Mouse (Mus musculus): Measurements from ENCODE around the gene Gm20388. TPM values are rescaled to one million over a fixed set of nuclear protein-coding genes. Genes with fewer than 3 reads are reported as not detected.
A peak's percentile ranks its signal among the peaks of the same experiment; 100 is the strongest.
"Not testable (repeated sequence)": the region's sequence is repeated elsewhere in the genome, so short reads cannot be mapped to it uniquely, and the experiment has no call there.

Gm20388 gene
- total RNA-seq, 1 experiment from 2014 or later, result 18.4 TPM

GRCm38 (mm10) chr8:123235520-123236497 lies 3325.2 kb downstream of the Gm20388 start, which contains the start of gene Spata2l:
Gene Spata2l (minus strand): TSS chr8:123236233.
- ATAC-seq (replicated peaks in 1 of 2; ENCODE audit: insufficient read depth in 1 of 2, low FRiP score in 2 of 2, low TSS enrichment in 1 of 2, low read depth in 1 of 2, poor library complexity in 2 of 2, severe bottlenecking in 2 of 2), result peak; percentile 95 to 96

GRCm38 (mm10) chr8:123239398-123239797 lies 3328.8 kb downstream of the Gm20388 start:
- no peak for ATAC-seq (replicated peaks in 1 of 2; ENCODE audit: insufficient read depth in 1 of 2, low FRiP score in 2 of 2, low TSS enrichment in 1 of 2, low read depth in 1 of 2, poor library complexity in 2 of 2, severe bottlenecking in 2 of 2)

- ATAC-seq (replicated peaks in 1 of 2; ENCODE audit: insufficient read depth in 1 of 2, low FRiP score in 2 of 2, low TSS enrichment in 1 of 2, low read depth in 1 of 2, poor library complexity in 2 of 2, severe bottlenecking in 2 of 2), result no peak
These were observed 3331.7 kb downstream of the Gm20388 start for GRCm38 (mm10) chr8:123242107-123242923.

- ATAC-seq (replicated peaks in 1 of 2; ENCODE audit: insufficient read depth in 1 of 2, low FRiP score in 2 of 2, low TSS enrichment in 1 of 2, low read depth in 1 of 2, poor library complexity in 2 of 2, severe bottlenecking in 2 of 2), result no peak
These were observed 3332.4 kb downstream of the Gm20388 start for GRCm38 (mm10) chr8:123243053-123243452.

GRCm38 (mm10) chr8:123244382-123244781 lies 3333.7 kb downstream of the Gm20388 start:
- no peak for ATAC-seq (replicated peaks in 1 of 2; ENCODE audit: insufficient read depth in 1 of 2, low FRiP score in 2 of 2, low TSS enrichment in 1 of 2, low read depth in 1 of 2, poor library complexity in 2 of 2, severe bottlenecking in 2 of 2)

- ATAC-seq (replicated peaks in 1 of 2; ENCODE audit: insufficient read depth in 1 of 2, low FRiP score in 2 of 2, low TSS enrichment in 1 of 2, low read depth in 1 of 2, poor library complexity in 2 of 2, severe bottlenecking in 2 of 2), result no peak
These were observed 3334.9 kb downstream of the Gm20388 start for GRCm38 (mm10) chr8:123245543-123245942.

- ATAC-seq (replicated peaks in 1 of 2; ENCODE audit: insufficient read depth in 1 of 2, low FRiP score in 2 of 2, low TSS enrichment in 1 of 2, low read depth in 1 of 2, poor library complexity in 2 of 2, severe bottlenecking in 2 of 2), result no peak
These were observed 3337.1 kb downstream of the Gm20388 start for GRCm38 (mm10) chr8:123247748-123248147.

- no peak for ATAC-seq (replicated peaks in 1 of 2; ENCODE audit: insufficient read depth in 1 of 2, low FRiP score in 2 of 2, low TSS enrichment in 1 of 2, low read depth in 1 of 2, poor library complexity in 2 of 2, severe bottlenecking in 2 of 2)
These were observed 3338.0 kb downstream of the Gm20388 start for GRCm38 (mm10) chr8:123248596-123248995.

GRCm38 (mm10) chr8:123250940-123251339 lies 3340.3 kb downstream of the Gm20388 start:
- no peak for ATAC-seq (replicated peaks in 1 of 2; ENCODE audit: insufficient read depth in 1 of 2, low FRiP score in 2 of 2, low TSS enrichment in 1 of 2, low read depth in 1 of 2, poor library complexity in 2 of 2, severe bottlenecking in 2 of 2)

- ATAC-seq (replicated peaks in 1 of 2; ENCODE audit: insufficient read depth in 1 of 2, low FRiP score in 2 of 2, low TSS enrichment in 1 of 2, low read depth in 1 of 2, poor library complexity in 2 of 2, severe bottlenecking in 2 of 2), result no peak
These were observed 3342.3 kb downstream of the Gm20388 start for GRCm38 (mm10) chr8:123252925-123253324.

GRCm38 (mm10) chr8:123253451-123254098 lies 3342.9 kb downstream of the Gm20388 start:
- ATAC-seq (replicated peaks in 1 of 2; ENCODE audit: insufficient read depth in 1 of 2, low FRiP score in 2 of 2, low TSS enrichment in 1 of 2, low read depth in 1 of 2, poor library complexity in 2 of 2, severe bottlenecking in 2 of 2), result no peak

- ATAC-seq (replicated peaks in 1 of 2; ENCODE audit: insufficient read depth in 1 of 2, low FRiP score in 2 of 2, low TSS enrichment in 1 of 2, low read depth in 1 of 2, poor library complexity in 2 of 2, severe bottlenecking in 2 of 2), result peak; percentile 79 to 89
These were observed 3343.7 kb downstream of the Gm20388 start, which contains the start of the genes Zfp276 and Vps9d1 for GRCm38 (mm10) chr8:123254099-123254885. Gene Zfp276 (plus strand): TSS chr8:123254195. Gene Vps9d1 (minus strand): TSS chr8:123254348.

GRCm38 (mm10) chr8:123255170-123255569 lies 3344.5 kb downstream of the Gm20388 start:
- ATAC-seq (replicated peaks in 1 of 2; ENCODE audit: insufficient read depth in 1 of 2, low FRiP score in 2 of 2, low TSS enrichment in 1 of 2, low read depth in 1 of 2, poor library complexity in 2 of 2, severe bottlenecking in 2 of 2), result no peak

- no peak for ATAC-seq (replicated peaks in 1 of 2; ENCODE audit: insufficient read depth in 1 of 2, low FRiP score in 2 of 2, low TSS enrichment in 1 of 2, low read depth in 1 of 2, poor library complexity in 2 of 2, severe bottlenecking in 2 of 2)
These were observed 3346.5 kb downstream of the Gm20388 start for GRCm38 (mm10) chr8:123257114-123257513.

GRCm38 (mm10) chr8:123257593-123257992 lies 3347.0 kb downstream of the Gm20388 start:
- ATAC-seq (replicated peaks in 1 of 2; ENCODE audit: insufficient read depth in 1 of 2, low FRiP score in 2 of 2, low TSS enrichment in 1 of 2, low read depth in 1 of 2, poor library complexity in 2 of 2, severe bottlenecking in 2 of 2), result not testable (repeated sequence)

- ATAC-seq (replicated peaks in 1 of 2; ENCODE audit: insufficient read depth in 1 of 2, low FRiP score in 2 of 2, low TSS enrichment in 1 of 2, low read depth in 1 of 2, poor library complexity in 2 of 2, severe bottlenecking in 2 of 2), result no peak
These were observed 3357.4 kb downstream of the Gm20388 start for GRCm38 (mm10) chr8:123267926-123268656.
